Mouse (Mus musculus) limb, embryonic 14.5 days (tissue): Measurements from ENCODE around the gene Senp1. TPM values are rescaled to one million over a fixed set of nuclear protein-coding genes. Genes with fewer than 3 reads are reported as not detected.

Source experiments
- ATAC-seq: fragments of 200-750 bp; cut with Nextera tagmentation; 2 replicates; pipeline ENCODE4 v1.8.0; 2017; ENCODE audit warnings: low read depth, moderate number of reproducible peaks, moderate TSS enrichment; ENCODE audit not compliant: low FRiP score
- DNase-seq: peaks from one replicate; pipeline ENCODE4 v3.0.0-alpha.2; 2015; ENCODE audit warnings: low spot score
- H3K27ac ChIP-seq: fragments of 300-500 bp; sonication (generic); replicated peaks from 2 replicates; pipeline ENCODE4 v1.5.1; 2014; ENCODE audit warnings: low read depth, mild to moderate bottlenecking, low read length, moderate library complexity, mixed read lengths
- H3K27me3 ChIP-seq: fragments of 300-500 bp; sonication (generic); 2 replicates; pipeline ENCODE4 v1.6.1; 2014; ENCODE audit warnings: low read length, mixed read lengths; ENCODE audit not compliant: control insufficient read depth, insufficient read depth
- H3K36me3 ChIP-seq: fragments of 300-500 bp; sonication (generic); 2 replicates; pipeline ENCODE4 v1.6.1; 2014; ENCODE audit warnings: mild to moderate bottlenecking, low read length, moderate library complexity, mixed read lengths; ENCODE audit not compliant: control insufficient read depth, insufficient read depth
- H3K4me1 ChIP-seq: fragments of 300-500 bp; sonication (generic); 2 replicates; pipeline ENCODE4 v1.6.1; 2014; ENCODE audit warnings: antibody characterized with exemption, low read length, mixed read lengths; ENCODE audit not compliant: control insufficient read depth, insufficient read depth
- H3K4me2 ChIP-seq: fragments of 300-500 bp; sonication (generic); replicated peaks from 2 replicates; pipeline ENCODE4 v1.6.1; 2014; ENCODE audit warnings: low read depth, mild to moderate bottlenecking, low read length, moderate library complexity; ENCODE audit not compliant: severe bottlenecking
- H3K4me3 ChIP-seq: fragments of 300-500 bp; sonication (generic); replicated peaks from 2 replicates; pipeline ENCODE4 v1.5.1; 2014; ENCODE audit warnings: low read length
- H3K9ac ChIP-seq: fragments of 300-500 bp; sonication (generic); 2 replicates; pipeline ENCODE4 v1.6.1; 2014; ENCODE audit warnings: mild to moderate bottlenecking, low read depth, low read length, moderate library complexity; ENCODE audit not compliant: severe bottlenecking
- H3K9me3 ChIP-seq: fragments of 300-500 bp; sonication (generic); 2 replicates; pipeline ENCODE4 v1.6.1; 2016; ENCODE audit warnings: low read length; ENCODE audit not compliant: control insufficient read depth
- POLR2A ChIP-seq: fragments of 200-500 bp; IDR thresholded peaks from 2 replicates; pipeline ENCODE4 v1.8.0; 2012; ENCODE audit warnings: inconsistent platforms, mild to moderate bottlenecking, moderate library complexity, borderline replicate concordance; ENCODE audit not compliant: insufficient read depth, insufficient read length; ENCODE audit errors: extremely low read depth
- WGBS: fragments of 180-500 bp; shearing (Covaris S2); extraction: QIAGEN DNeasy Blood & Tissue Kit; methylation state at CpG from one replicate; pipeline ENCODE4 v1.1.7; 2014; 5-methylcytosine and 5-hydroxymethylcytosine counted together
- polyA plus RNA-seq, 2 experiments: library from polyadenylated mRNA; depleted of rRNA in 1 of 2; stranded (reverse) in 1 of 2; unstranded in 1 of 2; fragments of >200 nt; fragmentation: Nextera tagmentation in 1 of 2; extraction: Ambion mirVana in 1 of 2; gene quantifications; 2 replicates each; pipeline versions ENCODE4 v1.2.1 to v1.2.3; 2012 to 2014

Gene Senp1
- polyA plus RNA-seq, 2 experiments: 30.5 to 32.5 TPM

DNA sequence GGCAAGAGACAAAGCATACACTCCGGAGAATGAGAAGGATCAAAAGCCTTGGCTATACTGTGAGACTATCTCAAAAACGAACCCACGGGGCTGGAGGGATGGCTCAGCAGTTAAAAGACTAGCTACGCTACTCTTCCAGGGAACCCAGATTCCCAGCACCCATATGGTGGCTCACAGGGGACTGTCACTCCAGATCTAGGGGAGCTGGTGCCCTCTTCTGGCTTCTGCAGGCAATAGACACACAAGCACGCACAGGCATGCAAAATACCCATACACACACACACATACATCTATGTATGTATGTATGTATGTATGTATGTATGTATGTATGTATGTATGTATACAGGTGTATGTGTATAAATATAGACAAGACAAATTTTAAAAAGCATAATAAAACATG, 57.0 kb downstream of the Senp1 start:
- peaks cover 10% of the 10 kb centered on the region for H3K4me1 ChIP-seq
- H3K27ac ChIP-seq: no peak overlapping the region
- H3K4me3 ChIP-seq: no peak overlapping the region
- H3K9ac ChIP-seq: no peak overlapping the region
- no peak for ATAC-seq
- peaks cover 53% of the 10 kb centered on the region for H3K36me3 ChIP-seq
- H3K9me3 ChIP-seq: no peaks in the 10 kb centered on the region
- no peak overlapping the region for H3K4me2 ChIP-seq
- WGBS: 90% methylated on average over 5 of the region's 5 CpGs
- no peaks in the 10 kb centered on the region for H3K27me3 ChIP-seq
- no peak for DNase-seq
- TF ChIP-seq POLR2A: no peak

DNA sequence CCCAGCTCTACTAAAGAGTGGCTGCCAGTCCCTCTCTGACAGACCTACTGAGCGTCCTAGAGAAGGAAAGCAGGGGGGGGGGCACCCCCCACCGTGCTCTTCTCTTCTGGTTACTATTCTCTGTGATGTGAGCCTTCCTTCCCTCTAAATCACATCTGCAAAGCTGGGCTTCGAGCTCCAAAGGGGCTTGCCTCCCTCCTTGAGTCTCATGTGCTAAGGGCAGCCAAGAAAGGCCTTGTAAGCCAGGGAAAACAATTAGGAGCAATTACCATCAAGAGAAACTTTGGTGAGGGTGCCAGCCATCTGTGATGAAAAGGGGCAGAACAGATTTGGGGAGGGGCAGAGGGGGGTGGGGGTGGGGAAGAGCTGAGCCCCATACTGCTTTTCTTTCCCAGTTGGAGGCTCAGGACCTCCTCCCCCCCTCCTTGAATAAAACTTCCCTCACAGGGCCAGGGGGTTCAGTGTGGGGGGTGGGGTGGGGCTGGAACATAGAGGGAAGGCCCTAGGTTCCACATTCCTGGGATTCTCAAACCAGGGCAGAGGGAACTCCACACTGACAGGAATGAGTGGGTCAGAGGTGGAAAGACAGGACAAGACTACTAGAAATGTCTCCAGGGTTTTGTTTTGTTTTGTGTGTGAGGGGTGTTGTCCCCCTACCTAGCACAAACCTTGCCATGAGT, 58.3 kb downstream of the Senp1 start:
- Histone ChIP-seq H3K9ac (no peak overlapping the region), H3K27me3 (no peaks in the 10 kb centered on the region), H3K4me2 (no peak overlapping the region), H3K9me3 (no peaks in the 10 kb centered on the region), H3K36me3 (peaks cover 40% of the 10 kb centered on the region), H3K27ac (peak overlapping the region; percentile 68; the same call in 1 of the 2 replicates), H3K4me1 (peaks cover 14% of the 10 kb centered on the region), H3K4me3 (no peak overlapping the region)
- TF ChIP-seq POLR2A: no peak
- WGBS: 0% methylated on average over 2 of the region's 3 CpGs
- no peak for DNase-seq
- no peak for ATAC-seq

DNA sequence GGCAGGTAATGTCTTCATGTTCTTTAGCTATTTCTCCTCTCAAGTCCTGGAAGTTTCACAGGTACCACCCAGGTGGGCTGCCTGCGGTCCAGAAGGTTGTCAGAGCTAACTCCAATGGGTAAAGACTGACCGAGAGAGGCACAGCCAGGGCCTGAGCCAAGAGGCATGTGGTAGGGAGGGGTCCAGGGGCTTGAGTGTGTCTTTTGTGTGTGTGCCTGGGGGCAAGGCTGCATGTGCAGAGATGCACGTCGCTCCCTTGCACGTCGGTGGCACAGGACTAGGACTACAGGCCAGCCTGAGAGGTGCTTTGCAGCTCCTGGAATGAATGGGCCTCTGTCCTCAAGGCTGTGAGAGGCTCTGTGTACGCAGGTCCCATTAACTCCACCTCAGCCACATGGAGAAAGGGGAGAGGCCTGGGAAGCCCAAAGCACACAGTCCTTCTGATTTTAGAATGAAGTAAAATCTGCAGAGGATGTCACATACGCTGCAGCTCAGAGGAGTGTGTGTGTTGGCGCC, 60.3 kb downstream of the Senp1 start:
- H3K27ac ChIP-seq: peak overlapping the region; percentile 79
- 65% methylated on average over 9 of the region's 9 CpGs for WGBS
- DNase-seq: no peak

DNA sequence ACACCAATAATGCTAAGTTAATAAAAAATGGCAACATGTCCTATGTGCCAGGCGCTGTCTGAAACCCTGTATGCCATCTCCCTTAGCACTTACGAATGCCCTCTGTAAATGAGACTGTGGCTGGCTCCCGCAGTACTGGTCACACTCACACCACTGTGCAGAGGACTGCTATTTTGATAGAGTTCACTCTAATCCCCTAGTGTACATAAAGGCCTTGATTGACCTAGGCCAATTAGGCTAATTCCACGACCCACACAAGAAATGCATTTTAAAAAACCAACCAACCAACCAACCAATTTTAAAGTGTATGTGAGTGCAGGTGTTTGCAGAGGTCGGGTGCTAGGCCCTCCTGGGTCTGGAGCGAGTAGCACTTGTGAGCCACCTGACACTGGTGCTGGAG, 63.7 kb downstream of the Senp1 start:
- no peaks in the 10 kb centered on the region for H3K27me3 ChIP-seq
- TF ChIP-seq POLR2A: no peak
- no peak overlapping the region for H3K4me3 ChIP-seq
- WGBS: 76% methylated on average over 6 of the region's 6 CpGs
- ATAC-seq: no peak
- no peaks in the 10 kb centered on the region for H3K9me3 ChIP-seq
- H3K4me2 ChIP-seq: no peak overlapping the region
- H3K9ac ChIP-seq: no peak overlapping the region
- peaks cover 48% of the 10 kb centered on the region for H3K4me1 ChIP-seq
- peaks cover 3% of the 10 kb centered on the region; the same call in 1 of the 2 replicates for H3K36me3 ChIP-seq
- no peak for DNase-seq
- H3K27ac ChIP-seq: peak overlapping the region; percentile 39; the same call in 1 of the 2 replicates

More for the DNA sequence above, 60.3 kb downstream of the Senp1 start:
- H3K4me2 ChIP-seq: no peak overlapping the region
- no peak overlapping the region for H3K4me3 ChIP-seq
- no peak overlapping the region for H3K9ac ChIP-seq
- peaks cover 25% of the 10 kb centered on the region for H3K4me1 ChIP-seq
- no peak for TF ChIP-seq POLR2A
- no peaks in the 10 kb centered on the region for H3K9me3 ChIP-seq
- peaks cover 21% of the 10 kb centered on the region for H3K36me3 ChIP-seq
- no peaks in the 10 kb centered on the region for H3K27me3 ChIP-seq
- ATAC-seq: peak; percentile 62

DNA sequence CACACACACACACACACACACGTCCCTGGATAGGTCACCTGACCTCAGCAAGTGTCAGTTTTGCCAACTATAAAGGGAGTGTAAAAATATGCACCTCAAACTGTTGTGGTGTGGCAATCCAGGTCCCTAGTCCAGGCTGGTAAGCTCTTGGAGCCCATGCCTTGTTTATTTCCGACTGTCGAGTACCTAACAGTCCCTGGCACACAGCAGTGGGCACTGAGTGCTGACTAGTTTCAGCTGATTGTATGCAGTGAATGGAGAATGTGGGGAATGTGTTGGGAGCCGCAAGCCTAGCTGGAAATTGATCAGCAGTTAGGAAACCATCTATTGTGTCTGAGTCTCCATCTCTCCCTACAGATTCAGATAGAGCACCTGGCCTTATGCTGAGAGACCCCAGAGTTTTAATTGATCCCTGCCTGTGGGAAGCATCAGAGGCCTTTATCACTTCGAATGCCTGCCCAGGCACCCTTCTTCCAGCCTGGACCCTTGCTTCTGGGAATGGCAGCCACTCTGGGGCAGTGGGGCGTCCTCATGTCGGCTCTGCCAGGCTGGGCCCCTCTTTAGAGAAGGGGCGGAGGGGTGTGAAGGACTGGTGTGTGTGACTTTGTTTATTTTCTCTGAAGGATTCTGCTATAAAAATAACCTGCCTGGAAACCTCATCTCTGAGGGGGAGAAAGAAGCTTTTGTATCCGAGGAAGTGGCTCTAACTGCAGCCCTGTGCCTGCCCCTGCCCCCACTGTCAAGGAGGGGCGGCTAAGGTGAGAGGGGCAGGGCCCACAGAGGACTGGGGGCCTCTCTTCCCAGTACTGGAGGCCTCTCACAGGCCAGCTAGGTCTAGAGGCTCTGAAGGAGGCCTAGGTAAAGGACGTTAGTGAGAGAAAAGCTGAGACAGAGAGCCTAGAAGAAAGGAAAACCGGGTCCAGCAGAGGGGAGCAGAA, 66.3 kb downstream of the Senp1 start:
- Histone ChIP-seq H3K9me3 (no peaks in the 10 kb centered on the region), H3K9ac (peak overlapping the region; percentile 9; the same call in 1 of the 2 replicates), H3K4me2 (peak overlapping the region; percentile 3; the same call in 1 of the 2 replicates), H3K36me3 (no peaks in the 10 kb centered on the region), H3K4me1 (peaks cover 45% of the 10 kb centered on the region), H3K27ac (peak overlapping the region; percentile 84), H3K27me3 (no peaks in the 10 kb centered on the region), H3K4me3 (no peak overlapping the region)
- peak; percentile 73 for ATAC-seq
- DNase-seq: peak; percentile 4
- TF ChIP-seq POLR2A: no peak
- WGBS: 27% methylated on average over 12 of the region's 12 CpGs
